Mouse (Mus musculus) olfactory bulb, adult 2 months (tissue): ENCODE measurements at regions not wholly inside any gene's neighbourhood (a gene's known extent, or its start where the extent isn't known, plus 50 kb on each side); places are given as distances from the start of the nearest gene placed in this dataset.

ENCODE experiments used
- H3K27ac ChIP-seq: fragments of 200-500 bp; 2 replicates; pipeline ENCODE4 v1.5.1; 2012; ENCODE audit warnings: low read depth, low read length; ENCODE audit not compliant: insufficient read depth
- H3K4me1 ChIP-seq: fragments of 200-500 bp; 2 replicates; pipeline ENCODE4 v1.6.1; 2012; ENCODE audit warnings: low read length; ENCODE audit not compliant: control insufficient read depth, insufficient read depth
- H3K4me3 ChIP-seq: fragments of 200-500 bp; 2 replicates; pipeline ENCODE4 v1.5.1; 2012; ENCODE audit warnings: mild to moderate bottlenecking, low read depth, low read length, moderate library complexity; ENCODE audit not compliant: insufficient read depth
- CTCF ChIP-seq: fragments of 200-500 bp; IDR thresholded peaks from 2 replicates; pipeline ENCODE4 v1.5.1; 2012; ENCODE audit warnings: low read depth, mild to moderate bottlenecking, low read length, moderate library complexity; ENCODE audit not compliant: insufficient read depth
- POLR2A ChIP-seq: fragments of 200-500 bp; IDR thresholded peaks from 2 replicates; pipeline ENCODE4 v1.6.1; 2012; ENCODE audit warnings: mild to moderate bottlenecking, low read depth, low read length, moderate library complexity; ENCODE audit not compliant: insufficient read depth
- WGBS: fragments of 180-500 bp; shearing (Covaris S2); methylation state at CpG from one replicate; pipeline ENCODE4 v1.1.7; 2018; 5-methylcytosine and 5-hydroxymethylcytosine counted together

- H3K4me3 ChIP-seq = no peak overlapping the region
- WGBS = 82% methylated on average over 5 of the region's 5 CpGs
- TF ChIP-seq CTCF (no peak), POLR2A (no peak)
- no peak overlapping the region for H3K27ac ChIP-seq
- H3K4me1 ChIP-seq = peaks cover 20% of the 10 kb centered on the region
These were observed 71.6 kb upstream of the Nkd1 start for GRCm38 (mm10) chr8:88449534-88449933.

GRCm38 (mm10) chr8:88450864-88451657 lies 70.1 kb upstream of the Nkd1 start:
- WGBS = 52% methylated on average over 26 of the region's 26 CpGs
- Histone ChIP-seq H3K4me3 (no peak overlapping the region), H3K27ac (no peak overlapping the region), H3K4me1 (peaks cover 25% of the 10 kb centered on the region)
- TF ChIP-seq POLR2A (no peak), CTCF (no peak)

GRCm38 (mm10) chr8:88451658-88452500 lies 69.3 kb upstream of the Nkd1 start:
- 43% methylated on average over 17 of the region's 17 CpGs for WGBS
- Histone ChIP-seq H3K4me1 (peaks cover 25% of the 10 kb centered on the region), H3K27ac (no peak overlapping the region), H3K4me3 (no peak overlapping the region)
- no peak for TF ChIP-seq POLR2A
- TF ChIP-seq CTCF = no peak

- WGBS = 90% methylated on average over 6 of the region's 6 CpGs
- TF ChIP-seq POLR2A (no peak), CTCF (no peak)
These were observed 68.7 kb upstream of the Nkd1 start for GRCm38 (mm10) chr8:88452501-88452847.

GRCm38 (mm10) chr8:88454048-88454696 lies 67.0 kb upstream of the Nkd1 start:
- Histone ChIP-seq H3K4me3 (peak overlapping the region; percentile 49), H3K4me1 (peaks cover 22% of the 10 kb centered on the region), H3K27ac (no peak overlapping the region; the same call in 1 of the 2 replicates)
- TF ChIP-seq CTCF (no peak), POLR2A (no peak)
- WGBS = 1% methylated on average over 75 of the region's 75 CpGs

More at GRCm38 (mm10) chr8:88452501-88452847, 68.7 kb upstream of the Nkd1 start:
- no peak overlapping the region for H3K4me3 ChIP-seq
- H3K27ac ChIP-seq = no peak overlapping the region
- H3K4me1 ChIP-seq = peaks cover 23% of the 10 kb centered on the region

GRCm38 (mm10) chr8:88454906-88455305 lies 66.2 kb upstream of the Nkd1 start:
- no peak overlapping the region for H3K4me3 ChIP-seq
- H3K27ac ChIP-seq = no peak overlapping the region
- TF ChIP-seq POLR2A = no peak
- WGBS = 32% methylated on average over 4 of the region's 4 CpGs
- peaks cover 17% of the 10 kb centered on the region for H3K4me1 ChIP-seq

- H3K4me3 ChIP-seq = no peak overlapping the region
- no peak overlapping the region for H3K27ac ChIP-seq
- H3K4me1 ChIP-seq = peaks cover 14% of the 10 kb centered on the region
- TF ChIP-seq CTCF (no peak), POLR2A (no peak)
- WGBS = 29% methylated on average over 28 of the region's 28 CpGs
These were observed 65.6 kb upstream of the Nkd1 start for GRCm38 (mm10) chr8:88455434-88456020.

GRCm38 (mm10) chr8:88459197-88459596 lies 62.0 kb upstream of the Nkd1 start:
- no peak overlapping the region for H3K4me3 ChIP-seq
- no peak overlapping the region for H3K27ac ChIP-seq
- H3K4me1 ChIP-seq = peaks cover 9% of the 10 kb centered on the region
- 86% methylated on average over 2 of the region's 2 CpGs for WGBS
- no peak for TF ChIP-seq POLR2A
- TF ChIP-seq CTCF = no peak

GRCm38 (mm10) chr8:88467756-88468155 lies 53.4 kb upstream of the Nkd1 start:
- 82% methylated on average over 3 of the region's 3 CpGs for WGBS
- TF ChIP-seq CTCF (no peak), POLR2A (no peak)
- Histone ChIP-seq H3K4me1 (peaks cover 5% of the 10 kb centered on the region), H3K27ac (no peak overlapping the region), H3K4me3 (no peak overlapping the region)
